Mouse (Mus musculus) heart, postnatal 0 days (tissue): ENCODE results near the gene Cnr2. TPM values are rescaled to one million over a fixed set of nuclear protein-coding genes. Genes with fewer than 3 reads are reported as not detected.
A peak's percentile ranks its signal among the peaks of the same experiment; 100 is the strongest.
"Not testable (repeated sequence)": the region's sequence is repeated elsewhere in the genome, so short reads cannot be mapped to it uniquely, and the experiment has no call there.

Experiments
- ATAC-seq: fragments of 200-750 bp; cut with Nextera tagmentation; 2 replicates; pipeline ENCODE4 v1.8.0; 2017; ENCODE audit warnings: low read depth, moderate number of reproducible peaks, moderate library complexity; ENCODE audit not compliant: insufficient read depth
- DNase-seq: peaks from one replicate; pipeline ENCODE4 v3.0.0-alpha.2; 2016; ENCODE audit warnings: low spot score
- H3K27ac ChIP-seq: fragments of 300-500 bp; sonication (generic); 2 replicates; pipeline ENCODE4 v1.5.1; 2014; ENCODE audit warnings: low read depth, mild to moderate bottlenecking
- H3K27me3 ChIP-seq: fragments of 300-500 bp; sonication (generic); 2 replicates; pipeline ENCODE4 v1.6.1; 2014; ENCODE audit warnings: low read length, mixed read lengths; ENCODE audit not compliant: control insufficient read depth, insufficient read depth
- H3K36me3 ChIP-seq: fragments of 300-500 bp; sonication (generic); replicated peaks from 2 replicates; pipeline ENCODE4 v1.6.1; 2014; ENCODE audit warnings: low read length, mixed read lengths; ENCODE audit not compliant: control insufficient read depth, insufficient read depth
- H3K4me1 ChIP-seq: fragments of 300-500 bp; sonication (generic); 2 replicates; pipeline ENCODE4 v1.6.1; 2014; ENCODE audit warnings: antibody characterized with exemption; ENCODE audit not compliant: control insufficient read depth, insufficient read depth
- H3K4me2 ChIP-seq: fragments of 300-500 bp; sonication (generic); 2 replicates; pipeline ENCODE4 v1.6.1; 2014; ENCODE audit warnings: low read depth, mild to moderate bottlenecking, low read length, moderate library complexity
- H3K4me3 ChIP-seq: fragments of 300-500 bp; sonication (generic); 2 replicates; pipeline ENCODE4 v1.5.1; 2014; ENCODE audit warnings: low read depth, low read length
- H3K9ac ChIP-seq: fragments of 300-500 bp; sonication (generic); replicated peaks from 2 replicates; pipeline ENCODE4 v1.6.1; 2014; ENCODE audit warnings: low read depth, low read length, mixed read lengths
- H3K9me3 ChIP-seq: fragments of 300-500 bp; sonication (generic); replicated peaks from 2 replicates; pipeline ENCODE4 v1.6.1; 2016; ENCODE audit warnings: low read length; ENCODE audit not compliant: control insufficient read depth
- CTCF ChIP-seq: IDR thresholded peaks from 2 replicates; pipeline ENCODE4 v1.5.1; 2016; ENCODE audit warnings: antibody characterized with exemption, control low read depth, low read depth
- EP300 ChIP-seq: IDR thresholded peaks from 2 replicates; pipeline ENCODE4 v1.6.1; 2016; ENCODE audit warnings: antibody characterized with exemption, low read depth
- WGBS: fragments of 180-500 bp; shearing (Covaris S2); extraction: QIAGEN DNeasy Blood & Tissue Kit; methylation state at CpG from one replicate; pipeline ENCODE4 v1.1.7; 2014; 5-methylcytosine and 5-hydroxymethylcytosine counted together
- polyA plus RNA-seq: library from polyadenylated mRNA; unstranded; fragments of >200 nt; fragmentation: Nextera tagmentation; extraction: Ambion mirVana; gene quantifications from 2 replicates; pipeline ENCODE4 v1.2.1, GENCODE M21; 2015
- total RNA-seq: library from RNA; depleted of rRNA; stranded (reverse); fragments of >200 nt; gene quantifications from 2 replicates; pipeline ENCODE4 v1.2.3, GENCODE M21; 2014; ENCODE audit warnings: low replicate concordance

Gene Cnr2
- total and polyA plus RNA-seq, 2 experiments from 2014 or later: 0.27 to 0.36 TPM

DNA sequence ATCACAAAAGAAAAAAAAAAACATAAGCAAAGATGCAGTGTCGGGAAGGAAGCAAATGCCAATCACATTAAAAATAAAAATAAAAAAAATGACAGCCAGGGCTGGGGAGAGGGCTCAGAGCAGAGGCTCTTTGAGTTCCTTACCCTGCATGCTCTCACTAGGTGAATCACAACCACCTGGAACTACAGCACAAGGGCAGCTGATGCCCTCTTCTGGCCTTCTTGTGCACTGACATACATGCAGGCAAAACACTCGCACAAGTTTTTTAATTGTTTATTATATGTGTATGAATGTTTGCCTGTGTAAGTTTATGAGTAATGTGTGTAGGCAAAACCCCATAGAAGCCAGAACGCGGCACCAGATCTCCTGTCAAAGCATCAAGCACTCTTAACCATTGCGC, 36.6 kb downstream of the Cnr2 start:
- H3K9ac ChIP-seq: no peak overlapping the region
- 67% methylated on average over 5 of the region's 5 CpGs for WGBS
- TF ChIP-seq EP300 (no peak), CTCF (peak; percentile 71)
- no peaks in the 10 kb centered on the region for H3K27me3 ChIP-seq
- ATAC-seq (no peak), DNase-seq (peak; percentile 32)
- H3K27ac ChIP-seq: no peak overlapping the region
- H3K4me3 ChIP-seq: no peak overlapping the region
- no peaks in the 10 kb centered on the region for H3K9me3 ChIP-seq
- peaks cover 32% of the 10 kb centered on the region for H3K36me3 ChIP-seq
- H3K4me2 ChIP-seq: no peak overlapping the region
- no peaks in the 10 kb centered on the region for H3K4me1 ChIP-seq

DNA sequence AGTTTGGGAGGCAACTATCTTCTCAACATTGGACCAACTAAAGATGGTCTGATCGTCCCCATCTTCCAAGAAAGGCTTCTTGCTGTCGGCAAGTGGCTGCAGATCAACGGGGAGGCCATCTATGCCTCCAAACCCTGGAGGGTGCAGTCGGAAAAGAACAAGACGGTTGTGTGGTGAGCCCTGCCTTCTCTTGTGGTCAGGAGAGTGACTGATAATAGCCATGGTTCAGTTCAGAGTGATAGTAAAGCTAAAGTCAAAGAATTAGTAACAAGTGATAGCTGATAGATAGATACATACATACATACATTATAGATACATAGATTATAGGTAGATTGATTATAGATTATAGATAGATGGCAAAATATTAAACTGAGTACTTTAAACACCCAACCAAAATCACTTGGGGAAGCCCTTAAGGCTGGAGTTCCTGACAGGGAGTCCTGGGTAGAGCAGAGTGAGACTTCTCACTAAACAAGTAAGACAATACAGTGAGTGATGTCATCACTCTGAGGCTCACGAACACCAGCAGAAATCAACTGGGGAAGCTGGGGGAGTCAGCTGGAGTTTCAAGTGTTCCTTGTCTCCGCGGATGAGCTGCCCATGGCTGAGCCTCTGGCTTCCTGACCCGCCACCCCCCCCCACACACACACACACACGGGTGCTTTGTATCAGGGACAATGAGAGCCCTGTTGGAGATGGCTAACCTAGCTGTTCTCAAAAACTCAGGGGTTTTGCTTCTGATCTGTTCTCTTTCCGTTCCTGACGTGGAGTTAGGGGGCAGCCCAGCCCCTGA, 39.7 kb downstream of the Cnr2 start:
- 52% methylated on average over 12 of the region's 12 CpGs for WGBS
- no peaks in the 10 kb centered on the region for H3K27me3 ChIP-seq
- peaks cover 44% of the 10 kb centered on the region for H3K36me3 ChIP-seq
- no peaks in the 10 kb centered on the region for H3K9me3 ChIP-seq
- TF ChIP-seq EP300: no peak
- TF ChIP-seq CTCF: no peak
- no peak for DNase-seq
- no peak overlapping the region for H3K4me3 ChIP-seq
- no peak overlapping the region for H3K4me2 ChIP-seq
- H3K27ac ChIP-seq: peak overlapping the region; percentile 80
- no peaks in the 10 kb centered on the region for H3K4me1 ChIP-seq
- no peak overlapping the region for H3K9ac ChIP-seq
- peak; percentile 62 for ATAC-seq

DNA sequence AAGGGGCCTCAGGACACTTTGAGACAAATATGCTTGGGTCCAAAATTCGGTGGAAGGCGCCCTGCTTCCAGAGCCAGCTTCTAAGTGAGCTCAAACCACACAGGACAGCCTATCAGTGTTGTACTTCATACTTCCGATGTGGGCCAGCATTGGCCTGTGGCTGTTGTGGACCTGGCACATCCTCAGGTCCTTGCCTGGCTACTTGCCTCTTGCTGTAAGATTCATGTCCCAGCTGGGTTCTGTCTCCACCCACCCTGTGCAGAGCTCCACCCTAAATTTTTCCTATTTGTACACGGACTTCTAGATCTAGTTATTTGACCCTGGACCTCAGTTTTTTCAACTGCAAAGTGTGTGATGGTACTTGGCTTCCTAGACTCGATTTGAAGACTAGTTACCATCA, 40.3 kb downstream of the Cnr2 start:
- Histone ChIP-seq H3K9ac (no peak overlapping the region), H3K4me2 (no peak overlapping the region), H3K27me3 (no peaks in the 10 kb centered on the region)

DNA sequence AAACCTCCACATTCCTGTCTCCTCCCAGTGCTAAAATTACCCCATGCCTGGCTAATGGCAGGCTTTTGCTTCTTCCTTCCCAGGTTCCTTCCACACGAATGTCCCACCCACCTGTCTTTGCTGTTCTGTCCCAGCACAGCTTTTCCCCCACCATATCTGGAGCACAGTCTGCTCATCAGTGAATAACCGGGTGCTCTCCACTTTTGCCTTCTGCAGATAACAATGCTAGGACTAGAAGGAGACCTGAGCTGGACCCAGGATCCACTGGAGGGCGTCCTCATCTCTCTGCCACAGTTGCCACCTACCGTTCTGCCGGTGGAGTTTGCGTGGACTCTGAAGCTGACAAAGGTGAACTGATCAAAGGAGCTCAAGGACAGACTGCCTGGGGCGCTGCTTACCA, 43.7 kb downstream of the Cnr2 start:
- Histone ChIP-seq H3K4me3 (no peak overlapping the region), H3K4me1 (peaks cover 6% of the 10 kb centered on the region; the same call in 1 of the 2 replicates), H3K27me3 (no peaks in the 10 kb centered on the region), H3K9me3 (no peaks in the 10 kb centered on the region), H3K4me2 (no peak overlapping the region), H3K9ac (no peak overlapping the region), H3K36me3 (peaks cover 21% of the 10 kb centered on the region), H3K27ac (no peak overlapping the region)
- TF ChIP-seq EP300 (no peak), CTCF (no peak)
- WGBS: 73% methylated on average over 7 of the region's 7 CpGs
- ATAC-seq (no peak), DNase-seq (no peak)

More for the DNA sequence above, 40.3 kb downstream of the Cnr2 start:
- ATAC-seq (peak; percentile 47; the same call in 1 of the 2 replicates), DNase-seq (no peak)
- no peaks in the 10 kb centered on the region for H3K4me1 ChIP-seq
- H3K36me3 ChIP-seq: peaks cover 39% of the 10 kb centered on the region
- H3K9me3 ChIP-seq: no peaks in the 10 kb centered on the region
- no peak overlapping the region for H3K4me3 ChIP-seq
- TF ChIP-seq EP300 (no peak), CTCF (no peak)
- 51% methylated on average over 5 of the region's 5 CpGs for WGBS
- peak overlapping the region; percentile 80 for H3K27ac ChIP-seq

DNA sequence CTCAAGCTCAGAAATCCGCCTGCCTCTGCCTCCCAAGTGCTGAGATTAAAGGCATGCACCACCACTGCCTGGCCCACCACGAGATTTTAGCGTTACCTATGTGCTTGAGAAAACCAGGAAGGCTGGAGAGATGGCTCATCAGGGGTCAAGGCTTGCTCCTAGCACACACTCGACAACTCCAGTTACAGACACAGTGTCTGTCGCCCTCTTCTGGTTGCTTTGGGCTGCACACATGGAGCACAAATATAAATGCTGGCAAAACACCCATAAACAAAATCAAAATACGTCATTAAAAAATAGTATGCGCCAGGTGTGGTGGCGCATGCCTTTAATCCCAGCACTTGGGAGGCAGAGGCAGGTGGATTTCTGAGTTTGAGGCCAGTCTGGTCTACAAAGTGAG, 45.8 kb downstream of the Cnr2 start:
- H3K27ac ChIP-seq, ATAC-seq, H3K4me1 ChIP-seq, DNase-seq, H3K9ac ChIP-seq, H3K27me3 ChIP-seq, H3K9me3 ChIP-seq, H3K4me3 ChIP-seq, H3K4me2 ChIP-seq: not testable (repeated sequence)
- peak; percentile 29 for TF ChIP-seq CTCF
- peaks cover 11% of the 10 kb centered on the region for H3K36me3 ChIP-seq
- WGBS: 84% methylated on average over 8 of the region's 8 CpGs

DNA sequence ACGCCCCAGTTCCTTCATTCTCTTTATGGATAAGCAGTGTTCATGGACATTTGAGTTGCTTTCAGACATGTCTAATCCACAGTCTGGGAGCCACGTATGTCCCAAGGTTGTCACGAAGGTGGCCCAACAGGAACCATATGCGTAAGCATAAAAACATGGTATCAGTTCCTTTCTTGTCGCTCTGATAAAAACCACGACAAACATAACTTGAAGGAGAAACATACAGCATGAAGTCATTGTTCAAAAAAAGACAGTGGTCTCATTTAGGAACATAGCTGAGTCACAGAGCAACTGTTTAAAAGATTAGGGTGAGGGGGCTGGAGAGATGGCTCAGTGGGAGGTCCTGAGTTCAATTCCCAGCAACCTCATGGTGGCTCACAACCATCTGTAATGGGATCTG, 47.0 kb downstream of the Cnr2 start:
- DNase-seq: no peak

More for the DNA sequence above, 47.0 kb downstream of the Cnr2 start:
- H3K9ac ChIP-seq: no peak overlapping the region
- no peak overlapping the region for H3K4me3 ChIP-seq
- H3K27me3 ChIP-seq: no peaks in the 10 kb centered on the region
- no peak for ATAC-seq
- no peak overlapping the region; the same call in 1 of the 2 replicates for H3K27ac ChIP-seq
- TF ChIP-seq CTCF (no peak), EP300 (no peak)
- no peaks in the 10 kb centered on the region for H3K9me3 ChIP-seq
- WGBS: 32% methylated on average over 6 of the region's 6 CpGs
- H3K4me1 ChIP-seq: peaks cover 10% of the 10 kb centered on the region
- no peak overlapping the region for H3K4me2 ChIP-seq
- H3K36me3 ChIP-seq: peaks cover 11% of the 10 kb centered on the region
